Comparison of ENCODE assay signal across 8 mouse cellular contexts in genomic region chr5:110363179-110363821, GRCm38 (mm10). TPM values are rescaled to one million over a fixed set of nuclear protein-coding genes. Genes with fewer than 3 reads are reported as not detected.
DNase-seq lines count a peak whose midpoint lies in the region; ATAC-seq and TF ChIP-seq lines count a peak whose summit lies in the region.

No protein-coding gene starts in this region.

- TF ChIP-seq CTCF in embryonic fibroblast, embryonic 13.5 days (IDR thresholded peaks at IDR 0.05; ENCODE audit: borderline replicate concordance, insufficient read depth, low read length), result no peak

- 0 out of 2 replicates have a peak, but pooled peaks cover 4% of the 10 kb centered on the region for H3K9me3 ChIP-seq in heart, embryonic 12.5 days (replicated peaks)
- no peaks in the 10 kb centered on the region for H3K9me3 ChIP-seq in kidney, embryonic 15.5 days (replicated peaks)
- H3K9me3 ChIP-seq in liver, embryonic 11.5 days (ENCODE audit: control insufficient read depth, low read length), result no peaks in the 10 kb centered on the region
- H3K9me3 ChIP-seq in stomach, embryonic 15.5 days, result no peaks in the 10 kb centered on the region

- peak; percentile 78 for ATAC-seq in heart, embryonic 12.5 days (ENCODE audit: insufficient number of reproducible peaks, low FRiP score)
- peak; percentile 90 for ATAC-seq in kidney, embryonic 15.5 days (replicated peaks; ENCODE audit: low FRiP score)
- ATAC-seq in liver, embryonic 11.5 days (replicated peaks; ENCODE audit: low FRiP score), result peak; percentile 85
- ATAC-seq in stomach, embryonic 15.5 days (ENCODE audit: insufficient read depth, low FRiP score, low read depth), result peak; percentile 87

- peak overlapping the region; percentile 90 for H3K4me2 ChIP-seq in heart, embryonic 12.5 days
- peak overlapping the region; percentile 96 for H3K4me2 ChIP-seq in kidney, embryonic 15.5 days
- peak overlapping the region; percentile 87 for H3K4me2 ChIP-seq in liver, embryonic 11.5 days
- peak overlapping the region; percentile 94 for H3K4me2 ChIP-seq in stomach, embryonic 15.5 days

- H3K27me3 ChIP-seq in heart, embryonic 12.5 days (replicated peaks), result peaks cover 3% of the 10 kb centered on the region
- H3K27me3 ChIP-seq in kidney, embryonic 15.5 days, result no peaks in the 10 kb centered on the region
- peaks cover 4% of the 10 kb centered on the region for H3K27me3 ChIP-seq in liver, embryonic 11.5 days (replicated peaks; ENCODE audit: control insufficient read depth, insufficient read depth, low read length)
- H3K27me3 ChIP-seq in stomach, embryonic 15.5 days (replicated peaks), result no peaks in the 10 kb centered on the region

- peak overlapping the region; percentile 36 for H3K4me3 ChIP-seq in embryonic fibroblast, embryonic 13.5 days (ENCODE audit: insufficient read depth, low read length)
- peak overlapping the region; percentile 53 for H3K4me3 ChIP-seq in heart, embryonic 12.5 days
- peak overlapping the region; percentile 58 for H3K4me3 ChIP-seq in kidney, embryonic 15.5 days (replicated peaks)
- peak overlapping the region; percentile 55 for H3K4me3 ChIP-seq in liver, embryonic 11.5 days (ENCODE audit: low read depth, low read length)
- H3K4me3 ChIP-seq in stomach, embryonic 15.5 days (replicated peaks), result peak overlapping the region; percentile 52

- H3K4me1 ChIP-seq in embryonic fibroblast, embryonic 13.5 days (ENCODE audit: control insufficient read depth, insufficient read depth, low read length), result peaks cover 2% of the 10 kb centered on the region; the same call in 1 of the 2 replicates
- peaks cover 6% of the 10 kb centered on the region; the same call in 1 of the 2 replicates for H3K4me1 ChIP-seq in heart, embryonic 12.5 days (replicated peaks)
- peaks cover 12% of the 10 kb centered on the region for H3K4me1 ChIP-seq in kidney, embryonic 15.5 days
- H3K4me1 ChIP-seq in liver, embryonic 11.5 days (replicated peaks; ENCODE audit: control insufficient read depth, insufficient read depth, low read length), result peaks cover 4% of the 10 kb centered on the region
- H3K4me1 ChIP-seq in stomach, embryonic 15.5 days, result peaks cover 10% of the 10 kb centered on the region

- DNase-seq in layer of hippocampus, adult 11-12 months (ENCODE audit: low spot score), result peak; percentile 69
- DNase-seq in layer of hippocampus, adult 9-10 months (ENCODE audit: low spot score), result no peak
- DNase-seq in liver, embryonic 11.5 days (ENCODE audit: low spot score), result peak; percentile 85
- peak; percentile 84 for DNase-seq in neural tube, embryonic 10.5 days (ENCODE audit: extremely low spot score, low spot score)

- 1% methylated on average over 65 of the region's 72 CpGs for WGBS in heart, embryonic 12.5 days
- 2% methylated on average over 48 of the region's 72 CpGs for WGBS in kidney, embryonic 15.5 days
- 4% methylated on average over 59 of the region's 72 CpGs for WGBS in liver, embryonic 11.5 days
- 5% methylated on average over 53 of the region's 72 CpGs for WGBS in stomach, embryonic 15.5 days

- H3K27ac ChIP-seq in embryonic fibroblast, embryonic 13.5 days (ENCODE audit: insufficient read depth, low read length), result no peak overlapping the region
- H3K27ac ChIP-seq in heart, embryonic 12.5 days (ENCODE audit: poor library complexity, severe bottlenecking), result no peak overlapping the region
- peak overlapping the region; percentile 55; the same call in 1 of the 2 replicates for H3K27ac ChIP-seq in kidney, embryonic 15.5 days
- H3K27ac ChIP-seq in liver, embryonic 11.5 days (ENCODE audit: low read depth, low read length), result no peak overlapping the region
- H3K27ac ChIP-seq in stomach, embryonic 15.5 days, result peak overlapping the region; percentile 57; the same call in 1 of the 2 replicates

- TF ChIP-seq POLR2A in embryonic fibroblast, embryonic 13.5 days (IDR thresholded peaks at IDR 0.05; ENCODE audit: low read depth, low read length), result no peak

- peaks cover 14% of the 10 kb centered on the region for H3K36me3 ChIP-seq in heart, embryonic 12.5 days
- H3K36me3 ChIP-seq in kidney, embryonic 15.5 days, result peaks cover 20% of the 10 kb centered on the region
- H3K36me3 ChIP-seq in liver, embryonic 11.5 days (ENCODE audit: control insufficient read depth, insufficient read depth, low read length), result peaks cover 2% of the 10 kb centered on the region; the same call in 1 of the 2 replicates
- peaks cover 5% of the 10 kb centered on the region; the same call in 1 of the 2 replicates for H3K36me3 ChIP-seq in stomach, embryonic 15.5 days

- H3K9ac ChIP-seq in heart, embryonic 12.5 days, result peak overlapping the region; percentile 68
- peak overlapping the region; percentile 55 for H3K9ac ChIP-seq in kidney, embryonic 15.5 days
- peak overlapping the region; percentile 57 for H3K9ac ChIP-seq in liver, embryonic 11.5 days (ENCODE audit: low read depth, low read length)
- H3K9ac ChIP-seq in stomach, embryonic 15.5 days, result peak overlapping the region; percentile 44

RNA-seq across cellular contexts. Expression of gene Lrcol1, which starts 18.8 kb away (rescaled TPM):
- polyA plus RNA-seq in embryonic fibroblast, embryonic 13.5 days (2011; ENCODE audit: insufficient read length, low read depth, missing spikeins), result not detected in 2 replicates
- polyA plus RNA-seq in heart, embryonic 12.5 days (2016; fragmentation: Nextera tagmentation; extraction: Ambion mirVana), result not detected in 2 replicates
- not detected in 2 replicates for polyA plus RNA-seq in kidney, embryonic 15.5 days (2015; fragmentation: Nextera tagmentation; extraction: Ambion mirVana)
- not detected in 2 replicates for polyA plus RNA-seq in liver, embryonic 11.5 days (2014; fragmentation: Nextera tagmentation; extraction: Ambion mirVana)
- not detected in 2 replicates for polyA plus RNA-seq in stomach, embryonic 15.5 days (2015; fragmentation: Nextera tagmentation; extraction: Ambion mirVana)

RNA-seq across cellular contexts. Expression of gene P2rx2, which starts 20.3 kb away (rescaled TPM):
- 0.32 TPM in 1 of 2 replicates, not detected in the other for polyA plus RNA-seq in embryonic fibroblast, embryonic 13.5 days (2011; ENCODE audit: insufficient read length, low read depth, missing spikeins)
- polyA plus RNA-seq in heart, embryonic 12.5 days (2016; fragmentation: Nextera tagmentation; extraction: Ambion mirVana), result 0.22 TPM in 1 of 2 replicates, not detected in the other
- 0.68 and 0.87 TPM in 2 replicates for polyA plus RNA-seq in kidney, embryonic 15.5 days (2015; fragmentation: Nextera tagmentation; extraction: Ambion mirVana)
- polyA plus RNA-seq in liver, embryonic 11.5 days (2014; fragmentation: Nextera tagmentation; extraction: Ambion mirVana), result 0.14 and 0.29 TPM in 2 replicates
- 0.70 and 0.73 TPM in 2 replicates for polyA plus RNA-seq in stomach, embryonic 15.5 days (2015; fragmentation: Nextera tagmentation; extraction: Ambion mirVana)

Comparison
In these comparisons a context has a peak if more than half of its experiments do, and no peak if none do; other contexts are left out.
1. H3K27ac ChIP-seq: peak in kidney, embryonic 15.5 days (single experiment) and stomach, embryonic 15.5 days (single experiment); none in embryonic fibroblast, embryonic 13.5 days (single experiment), heart, embryonic 12.5 days (single experiment) and liver, embryonic 11.5 days (single experiment).
2. Peak in every context shown above with its lines, with median percentiles within 50 percentile points of each other: H3K4me3 ChIP-seq, ATAC-seq, H3K4me2 ChIP-seq and H3K9ac ChIP-seq.